Mouse (Mus musculus): ENCODE measurements around the gene Olfr1214. TPM values are rescaled to one million over a fixed set of nuclear protein-coding genes. Genes with fewer than 3 reads are reported as not detected.
"Not testable (repeated sequence)": the region's sequence is repeated elsewhere in the genome, so short reads cannot be mapped to it uniquely, and the experiment has no call there.

Gene Olfr1214
- not detected in 2 replicates for polyA plus RNA-seq (2014; fragmentation: Nextera tagmentation; extraction: Ambion mirVana)

GRCm38 (mm10) chr2:88992553-88992952 is at the start of gene Olfr1214:
Gene Olfr1214, minus strand, starts transcription at chr2:88992653.
- H3K9ac ChIP-seq (replicated peaks; ENCODE audit: low read depth, low read length) = no peak within 1 kb of the TSS
- H3K9me3 ChIP-seq (ENCODE audit: control insufficient read depth, low read depth, low read length) = no peaks in the 10 kb centered on the region
- WGBS = 63% methylated on average over 1 of the region's 1 CpGs
- no peaks in the 10 kb centered on the region for H3K36me3 ChIP-seq (ENCODE audit: control insufficient read depth, insufficient read depth, low read length)
- H3K4me3 ChIP-seq (ENCODE audit: low read depth, low read length) = no peak within 1 kb of the TSS
- H3K27me3 ChIP-seq (ENCODE audit: control insufficient read depth, insufficient read depth, low read length) = no peaks in the 10 kb centered on the region
- no peak within 1 kb of the TSS for H3K27ac ChIP-seq (ENCODE audit: low read length)
- ATAC-seq (ENCODE audit: insufficient number of reproducible peaks, insufficient read depth, low FRiP score, low read depth) = no peak
- no peak within 1 kb of the TSS for H3K4me2 ChIP-seq (replicated peaks; ENCODE audit: low read depth, low read length)
- H3K4me1 ChIP-seq (ENCODE audit: control insufficient read depth, insufficient read depth, low read length) = no peaks in the 10 kb centered on the region

GRCm38 (mm10) chr2:89031965-89032364 is 39.5 kb upstream of the Olfr1214 start, which contains the start of gene Olfr1217:
Gene Olfr1217, minus strand, starts transcription at chr2:89032065.
- no peaks in the 10 kb centered on the region for H3K4me1 ChIP-seq (ENCODE audit: control insufficient read depth, insufficient read depth, low read length)
- H3K36me3 ChIP-seq (ENCODE audit: control insufficient read depth, insufficient read depth, low read length) = no peaks in the 10 kb centered on the region
- no peak within 1 kb of the TSS for H3K4me3 ChIP-seq (ENCODE audit: low read depth, low read length)
- no peak for ATAC-seq (ENCODE audit: insufficient number of reproducible peaks, insufficient read depth, low FRiP score, low read depth)
- WGBS = 70% methylated on average over 2 of the region's 2 CpGs
- no peaks in the 10 kb centered on the region for H3K27me3 ChIP-seq (ENCODE audit: control insufficient read depth, insufficient read depth, low read length)
- no peak within 1 kb of the TSS for H3K4me2 ChIP-seq (replicated peaks; ENCODE audit: low read depth, low read length)
- H3K9me3 ChIP-seq (ENCODE audit: control insufficient read depth, low read depth, low read length) = no peaks in the 10 kb centered on the region
- no peak within 1 kb of the TSS for H3K9ac ChIP-seq (replicated peaks; ENCODE audit: low read depth, low read length)
- H3K27ac ChIP-seq (ENCODE audit: low read length) = no peak within 1 kb of the TSS

GRCm38 (mm10) chr2:89021436-89021835 is 29.0 kb upstream of the Olfr1214 start:
- not testable (repeated sequence) for H3K36me3 ChIP-seq (ENCODE audit: control insufficient read depth, insufficient read depth, low read length); H3K4me2 ChIP-seq (replicated peaks; ENCODE audit: low read depth, low read length); H3K27ac ChIP-seq (ENCODE audit: low read length); H3K9ac ChIP-seq (replicated peaks; ENCODE audit: low read depth, low read length); H3K4me1 ChIP-seq (ENCODE audit: control insufficient read depth, insufficient read depth, low read length); ATAC-seq (ENCODE audit: insufficient number of reproducible peaks, insufficient read depth, low FRiP score, low read depth); H3K9me3 ChIP-seq (ENCODE audit: control insufficient read depth, low read depth, low read length); H3K4me3 ChIP-seq (ENCODE audit: low read depth, low read length); H3K27me3 ChIP-seq (ENCODE audit: control insufficient read depth, insufficient read depth, low read length)
- 70% methylated on average over 3 of the region's 3 CpGs for WGBS

- H3K27me3 ChIP-seq (ENCODE audit: control insufficient read depth, insufficient read depth, low read length) = no peaks in the 10 kb centered on the region
- no peak within 1 kb of the TSS for H3K4me2 ChIP-seq (replicated peaks; ENCODE audit: low read depth, low read length)
- H3K27ac ChIP-seq (ENCODE audit: low read length) = no peak within 1 kb of the TSS
- 74% methylated on average over 1 of the region's 1 CpGs for WGBS
- no peaks in the 10 kb centered on the region for H3K9me3 ChIP-seq (ENCODE audit: control insufficient read depth, low read depth, low read length)
- no peaks in the 10 kb centered on the region for H3K4me1 ChIP-seq (ENCODE audit: control insufficient read depth, insufficient read depth, low read length)
- no peaks in the 10 kb centered on the region for H3K36me3 ChIP-seq (ENCODE audit: control insufficient read depth, insufficient read depth, low read length)
- no peak for ATAC-seq (ENCODE audit: insufficient number of reproducible peaks, insufficient read depth, low FRiP score, low read depth)
- H3K9ac ChIP-seq (replicated peaks; ENCODE audit: low read depth, low read length) = no peak within 1 kb of the TSS
- H3K4me3 ChIP-seq (ENCODE audit: low read depth, low read length) = no peak within 1 kb of the TSS
Measured at GRCm38 (mm10) chr2:89018240-89018639, 25.8 kb upstream of the Olfr1214 start, which contains the start of gene Olfr1216. Gene Olfr1216, minus strand, starts transcription at chr2:89018340.

- no peak within 1 kb of the TSS for H3K27ac ChIP-seq (ENCODE audit: low read length)
- H3K9ac ChIP-seq (replicated peaks; ENCODE audit: low read depth, low read length) = no peak within 1 kb of the TSS
- no peaks in the 10 kb centered on the region for H3K9me3 ChIP-seq (ENCODE audit: control insufficient read depth, low read depth, low read length)
- no peaks in the 10 kb centered on the region for H3K27me3 ChIP-seq (ENCODE audit: control insufficient read depth, insufficient read depth, low read length)
- 75% methylated on average over 2 of the region's 2 CpGs for WGBS
- ATAC-seq (ENCODE audit: insufficient number of reproducible peaks, insufficient read depth, low FRiP score, low read depth) = no peak
- H3K4me1 ChIP-seq (ENCODE audit: control insufficient read depth, insufficient read depth, low read length) = no peaks in the 10 kb centered on the region
- H3K4me2 ChIP-seq (replicated peaks; ENCODE audit: low read depth, low read length) = no peak within 1 kb of the TSS
- H3K4me3 ChIP-seq (ENCODE audit: low read depth, low read length) = no peak within 1 kb of the TSS
- H3K36me3 ChIP-seq (ENCODE audit: control insufficient read depth, insufficient read depth, low read length) = no peaks in the 10 kb centered on the region
Measured at GRCm38 (mm10) chr2:89006873-89007272, 14.4 kb upstream of the Olfr1214 start, which contains the start of gene Olfr1215. Gene Olfr1215, minus strand, starts transcription at chr2:89006973.

GRCm38 (mm10) chr2:88980181-88980580 is 12.3 kb downstream of the Olfr1214 start, which contains the start of gene Gm13762:
Gene Gm13762, minus strand, starts transcription at chr2:88980281.
- no peaks in the 10 kb centered on the region for H3K9me3 ChIP-seq (ENCODE audit: control insufficient read depth, low read depth, low read length)
- ATAC-seq (ENCODE audit: insufficient number of reproducible peaks, insufficient read depth, low FRiP score, low read depth) = no peak

GRCm38 (mm10) chr2:88953669-88954068 is 38.8 kb downstream of the Olfr1214 start, which contains the start of gene Olfr1212:
Gene Olfr1212, plus strand, starts transcription at chr2:88953969.
- no peak for ATAC-seq (ENCODE audit: insufficient number of reproducible peaks, insufficient read depth, low FRiP score, low read depth)
- Histone ChIP-seq H3K9me3 (ENCODE audit: control insufficient read depth, low read depth, low read length) (no peaks in the 10 kb centered on the region), H3K9ac (replicated peaks; ENCODE audit: low read depth, low read length) (no peak within 1 kb of the TSS), H3K36me3 (ENCODE audit: control insufficient read depth, insufficient read depth, low read length) (no peaks in the 10 kb centered on the region), H3K4me3 (ENCODE audit: low read depth, low read length) (no peak within 1 kb of the TSS), H3K27ac (ENCODE audit: low read length) (no peak within 1 kb of the TSS), H3K4me1 (ENCODE audit: control insufficient read depth, insufficient read depth, low read length) (no peaks in the 10 kb centered on the region), H3K27me3 (ENCODE audit: control insufficient read depth, insufficient read depth, low read length) (no peaks in the 10 kb centered on the region), H3K4me2 (replicated peaks; ENCODE audit: low read depth, low read length) (no peak within 1 kb of the TSS)

More at GRCm38 (mm10) chr2:88980181-88980580, 12.3 kb downstream of the Olfr1214 start, which contains the start of gene Gm13762:
- no peak within 1 kb of the TSS for H3K9ac ChIP-seq (replicated peaks; ENCODE audit: low read depth, low read length)
- H3K4me3 ChIP-seq (ENCODE audit: low read depth, low read length) = no peak within 1 kb of the TSS
- 84% methylated on average over 1 of the region's 1 CpGs for WGBS
- no peak within 1 kb of the TSS for H3K4me2 ChIP-seq (replicated peaks; ENCODE audit: low read depth, low read length)
- H3K36me3 ChIP-seq (ENCODE audit: control insufficient read depth, insufficient read depth, low read length) = no peaks in the 10 kb centered on the region
- H3K4me1 ChIP-seq (ENCODE audit: control insufficient read depth, insufficient read depth, low read length) = no peaks in the 10 kb centered on the region
- no peak within 1 kb of the TSS for H3K27ac ChIP-seq (ENCODE audit: low read length)
- no peaks in the 10 kb centered on the region for H3K27me3 ChIP-seq (ENCODE audit: control insufficient read depth, insufficient read depth, low read length)

GRCm38 (mm10) chr2:88938011-88938410 is 54.4 kb downstream of the Olfr1214 start, which contains the start of gene Olfr1211:
Gene Olfr1211, minus strand, starts transcription at chr2:88938111.
- 80% methylated on average over 1 of the region's 1 CpGs for WGBS
- H3K4me1 ChIP-seq (ENCODE audit: control insufficient read depth, insufficient read depth, low read length) = no peaks in the 10 kb centered on the region
- H3K4me3 ChIP-seq (ENCODE audit: low read depth, low read length) = no peak within 1 kb of the TSS
- no peak for ATAC-seq (ENCODE audit: insufficient number of reproducible peaks, insufficient read depth, low FRiP score, low read depth)
- H3K27ac ChIP-seq (ENCODE audit: low read length) = no peak within 1 kb of the TSS
- no peak within 1 kb of the TSS for H3K9ac ChIP-seq (replicated peaks; ENCODE audit: low read depth, low read length)
- no peaks in the 10 kb centered on the region for H3K36me3 ChIP-seq (ENCODE audit: control insufficient read depth, insufficient read depth, low read length)
- H3K4me2 ChIP-seq (replicated peaks; ENCODE audit: low read depth, low read length) = no peak within 1 kb of the TSS
- no peaks in the 10 kb centered on the region for H3K27me3 ChIP-seq (ENCODE audit: control insufficient read depth, insufficient read depth, low read length)
- no peaks in the 10 kb centered on the region for H3K9me3 ChIP-seq (ENCODE audit: control insufficient read depth, low read depth, low read length)
